Mouse (Mus musculus): Measurements from ENCODE around the gene Nmur1. TPM values are rescaled to one million over a fixed set of nuclear protein-coding genes. Genes with fewer than 3 reads are reported as not detected.
A peak's percentile ranks its signal among the peaks of the same experiment; 100 is the strongest.
"Not testable (repeated sequence)": the region's sequence is repeated elsewhere in the genome, so short reads cannot be mapped to it uniquely, and the experiment has no call there.

Gene Nmur1
- polyA plus RNA-seq, 1 experiment, result 2.4 TPM

GRCm38 (mm10) chr1:86343969-86344861 lies 81.8 kb downstream of the Nmur1 start:
- Histone ChIP-seq H3K9me3 (no peaks in the 10 kb centered on the region), H3K4me1 (peaks cover 37% of the 10 kb centered on the region), H3K27me3 (replicated peaks) (no peaks in the 10 kb centered on the region), H3K36me3 (replicated peaks; ENCODE audit: low read length) (peaks cover 37% of the 10 kb centered on the region), H3K4me3 (replicated peaks) (peak overlapping the region; percentile 51)
- TF ChIP-seq FLI1 (IDR thresholded peaks at IDR 0.05; ENCODE audit: low read length), result 0 out of 2 replicates have a peak, but pooled peaks have one; percentile 19
- no peak; the same call in 2 of the 3 replicates for TF ChIP-seq GATA1 (IDR thresholded peaks at IDR 0.05; ENCODE audit: borderline replicate concordance, low read length)

- Histone ChIP-seq H3K27me3 (replicated peaks) (no peaks in the 10 kb centered on the region), H3K9me3 (no peaks in the 10 kb centered on the region), H3K4me1 (peaks cover 36% of the 10 kb centered on the region), H3K4me3 (replicated peaks) (no peak overlapping the region), H3K36me3 (replicated peaks; ENCODE audit: low read length) (peaks cover 26% of the 10 kb centered on the region)
- TF ChIP-seq FLI1 (IDR thresholded peaks at IDR 0.05; ENCODE audit: low read length) (no peak), GATA1 (IDR thresholded peaks at IDR 0.05; ENCODE audit: borderline replicate concordance, low read length) (no peak)
Measured at GRCm38 (mm10) chr1:86343087-86343645, 82.9 kb downstream of the Nmur1 start.

DNA sequence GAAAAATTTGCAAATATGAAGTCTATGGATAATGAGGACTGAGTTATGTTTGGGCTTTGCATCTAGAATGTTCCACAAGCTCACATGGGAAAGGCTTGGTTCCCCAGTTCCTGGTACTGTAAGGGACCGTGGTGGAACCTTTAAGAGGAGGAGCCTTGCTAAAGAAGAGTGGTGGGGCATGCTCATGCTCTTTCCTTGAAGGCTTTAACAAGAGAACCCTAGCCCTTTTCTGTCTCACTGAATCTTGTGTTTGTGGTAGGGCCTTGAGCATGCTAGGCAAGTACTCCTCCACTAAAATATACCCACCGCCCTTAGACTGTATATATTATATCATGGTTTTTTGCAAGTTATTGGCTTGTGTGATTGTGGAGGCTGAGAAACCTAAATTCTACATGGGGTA lies 83.7 kb downstream of the Nmur1 start:
- H3K27me3 ChIP-seq (replicated peaks), result no peaks in the 10 kb centered on the region
- TF ChIP-seq GATA1 (IDR thresholded peaks at IDR 0.05; ENCODE audit: borderline replicate concordance, low read length) (no peak), FLI1 (IDR thresholded peaks at IDR 0.05; ENCODE audit: low read length) (no peak)
- H3K4me3 ChIP-seq (replicated peaks), result no peak overlapping the region
- no peaks in the 10 kb centered on the region for H3K9me3 ChIP-seq
- H3K4me1 ChIP-seq, result peaks cover 29% of the 10 kb centered on the region
- peaks cover 18% of the 10 kb centered on the region for H3K36me3 ChIP-seq (replicated peaks; ENCODE audit: low read length)

DNA sequence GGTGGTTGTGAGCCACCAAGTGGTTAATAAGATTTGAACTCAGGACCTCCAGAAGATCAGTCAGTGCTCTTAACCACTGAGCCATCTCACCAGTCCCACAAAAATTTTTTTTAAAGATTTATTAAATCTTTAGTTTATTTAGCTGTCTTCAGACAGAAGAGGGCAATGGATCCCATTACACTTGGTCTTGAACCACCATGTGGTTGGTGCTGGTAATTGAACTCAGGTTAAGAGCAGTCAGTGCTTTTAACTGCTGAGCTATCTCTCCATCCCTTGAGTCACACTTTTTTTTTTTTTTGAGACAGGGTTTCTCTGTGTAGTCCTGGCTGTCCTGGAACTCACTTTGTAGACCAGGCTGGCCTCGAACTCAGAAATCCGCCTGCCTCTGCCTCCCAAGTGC lies 84.9 kb downstream of the Nmur1 start:
- not testable (repeated sequence) for H3K36me3 ChIP-seq (replicated peaks; ENCODE audit: low read length); H3K9me3 ChIP-seq; H3K27me3 ChIP-seq (replicated peaks); H3K4me3 ChIP-seq (replicated peaks)
- H3K4me1 ChIP-seq, result peaks cover 22% of the 10 kb centered on the region

DNA sequence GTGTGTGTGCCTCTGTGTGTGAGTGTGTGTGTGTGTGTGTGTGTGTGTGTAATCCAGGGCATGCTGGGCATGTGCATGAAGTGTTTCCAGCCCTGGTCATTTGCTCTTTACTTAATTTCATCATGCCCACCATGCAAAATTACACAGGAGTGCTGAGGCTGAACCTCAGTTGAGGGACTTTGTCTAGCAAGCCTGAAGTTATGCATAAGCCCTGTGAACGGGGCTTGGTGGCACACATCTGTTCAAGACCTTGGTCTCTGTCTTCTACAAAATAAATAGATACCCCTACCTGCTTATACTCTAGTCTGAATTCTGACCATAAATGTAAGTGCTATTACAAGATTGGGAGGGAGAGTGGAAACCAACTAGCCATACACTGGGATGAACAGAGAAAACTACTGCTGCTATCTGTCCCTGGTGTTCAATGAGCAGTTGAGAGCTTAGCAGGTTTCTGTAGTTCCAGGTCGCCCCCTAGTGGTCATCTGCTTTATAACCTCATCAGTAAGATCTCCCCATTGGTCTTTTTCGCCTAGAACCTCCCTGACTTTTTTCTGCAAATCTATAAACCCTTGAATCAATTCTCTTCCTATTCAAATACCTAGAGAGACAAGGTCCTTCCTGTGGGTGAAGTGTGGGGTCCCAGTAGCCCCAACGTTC lies 86.7 kb downstream of the Nmur1 start:
- peaks cover 2% of the 10 kb centered on the region for H3K36me3 ChIP-seq (replicated peaks; ENCODE audit: low read length)
- TF ChIP-seq FLI1 (IDR thresholded peaks at IDR 0.05; ENCODE audit: low read length) (no peak), GATA1 (IDR thresholded peaks at IDR 0.05; ENCODE audit: borderline replicate concordance, low read length) (no peak)

GRCm38 (mm10) chr1:86336330-86336729 lies 89.7 kb downstream of the Nmur1 start:
- no peak for TF ChIP-seq GATA1 (IDR thresholded peaks at IDR 0.05; ENCODE audit: borderline replicate concordance, low read length)
- TF ChIP-seq FLI1 (IDR thresholded peaks at IDR 0.05; ENCODE audit: low read length), result no peak
- no peak overlapping the region for H3K4me3 ChIP-seq (replicated peaks)
- peaks cover 5% of the 10 kb centered on the region for H3K4me1 ChIP-seq
- H3K9me3 ChIP-seq, result no peaks in the 10 kb centered on the region
- H3K36me3 ChIP-seq (replicated peaks; ENCODE audit: low read length), result no peaks in the 10 kb centered on the region
- peaks cover 4% of the 10 kb centered on the region for H3K27me3 ChIP-seq (replicated peaks)

More for the DNA sequence above, 86.7 kb downstream of the Nmur1 start:
- H3K4me1 ChIP-seq, result peaks cover 13% of the 10 kb centered on the region
- no peaks in the 10 kb centered on the region for H3K9me3 ChIP-seq
- H3K27me3 ChIP-seq (replicated peaks), result peaks cover 4% of the 10 kb centered on the region
- no peak overlapping the region for H3K4me3 ChIP-seq (replicated peaks)

Other genes starting within 250 kb of the Nmur1 start
- 3.7 and 8.8 TPM in 2 replicates for gene B3gnt7, start 123.4 kb downstream of the Nmur1 start, polyA plus RNA-seq (2012; ENCODE audit: insufficient read depth, low replicate concordance)
- gene Ncl, start 66.8 kb downstream of the Nmur1 start, polyA plus RNA-seq (2012; ENCODE audit: insufficient read depth, low replicate concordance), result 70.4 and 932 TPM in 2 replicates
- gene Tex44, start 101 bp upstream of the Nmur1 start, polyA plus RNA-seq (2012; ENCODE audit: insufficient read depth, low replicate concordance), result not detected in 2 replicates
- 6,261 and 14,151 TPM in 2 replicates for gene Ptma, start 100.5 kb upstream of the Nmur1 start, polyA plus RNA-seq (2012; ENCODE audit: insufficient read depth, low replicate concordance)
- gene Pde6d, start 156.4 kb upstream of the Nmur1 start, polyA plus RNA-seq (2012; ENCODE audit: insufficient read depth, low replicate concordance), result 24.8 and 45.8 TPM in 2 replicates
- gene Cops7b, start 156.7 kb upstream of the Nmur1 start, polyA plus RNA-seq (2012; ENCODE audit: insufficient read depth, low replicate concordance), result 16.3 and 36.3 TPM in 2 replicates
- gene Nppc, start 244.3 kb upstream of the Nmur1 start, polyA plus RNA-seq (2012; ENCODE audit: insufficient read depth, low replicate concordance), result 0.44 TPM in 1 of 2 replicates, not detected in the other

Data from megakaryocyte, embryonic 14.5 days (primary cell).